Mouse (Mus musculus) cortical plate, adult 2 months (tissue): ENCODE measurements around the gene Carmil3.

Source experiments
- CTCF ChIP-seq: fragments of 200-500 bp; IDR thresholded peaks from 2 replicates; pipeline ENCODE4 v1.5.1; 2011; ENCODE audit warnings: mild to moderate bottlenecking, control low read depth, low read length; ENCODE audit not compliant: insufficient read depth; ENCODE audit errors: extremely low read depth
- POLR2A ChIP-seq: fragments of 200-500 bp; IDR thresholded peaks from 2 replicates; pipeline ENCODE4 v1.6.1; 2011; ENCODE audit warnings: mild to moderate bottlenecking, low read length, control low read depth; ENCODE audit not compliant: insufficient read depth; ENCODE audit errors: extremely low read depth

DNA sequence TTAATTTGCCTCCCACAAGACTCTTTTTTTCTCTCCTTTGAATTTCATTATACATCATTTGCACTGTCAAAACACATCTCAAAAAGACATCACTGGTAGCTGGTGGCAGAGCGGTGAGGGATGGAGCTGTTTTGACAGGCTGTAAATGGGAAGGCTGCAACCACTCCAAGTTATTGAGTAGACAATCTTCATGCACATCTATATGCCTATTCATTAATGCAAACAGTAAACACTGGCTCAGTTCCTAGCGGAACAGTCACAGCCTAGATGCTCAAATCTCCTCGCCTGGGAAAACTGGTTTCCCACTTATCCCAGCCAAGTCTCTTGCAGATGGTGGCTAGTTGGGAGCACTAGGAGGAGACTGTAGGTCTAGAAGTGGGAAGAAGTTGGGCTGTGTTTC, 31.7 kb upstream of the Carmil3 start:
- no peak for TF ChIP-seq CTCF
- no peak for TF ChIP-seq POLR2A
